Mouse (Mus musculus) heart, embryonic 13.5 days (tissue): ENCODE data around the gene Megf8. TPM values are rescaled to one million over a fixed set of nuclear protein-coding genes. Genes with fewer than 3 reads are reported as not detected.
A peak's percentile ranks its signal among the peaks of the same experiment; 100 is the strongest.

Experiments used
- ATAC-seq: fragments of 200-750 bp; cut with Nextera tagmentation; 2 replicates; pipeline ENCODE4 v1.8.0; 2017; ENCODE audit warnings: moderate TSS enrichment; ENCODE audit not compliant: insufficient number of reproducible peaks, low FRiP score, low TSS enrichment; ENCODE audit errors: extremely low read depth
- H3K27ac ChIP-seq: fragments of 300-500 bp; sonication (generic); replicated peaks from 2 replicates; pipeline ENCODE4 v1.5.1; 2015; ENCODE audit warnings: moderate library complexity, mild to moderate bottlenecking, inconsistent platforms
- H3K27me3 ChIP-seq: fragments of 300-500 bp; sonication (generic); replicated peaks from 2 replicates; pipeline ENCODE4 v1.6.1; 2015; ENCODE audit warnings: mild to moderate bottlenecking, inconsistent platforms
- H3K36me3 ChIP-seq: fragments of 300-500 bp; sonication (generic); 2 replicates; pipeline ENCODE4 v1.6.1; 2015; ENCODE audit warnings: mild to moderate bottlenecking, inconsistent platforms
- H3K4me1 ChIP-seq: fragments of 300-500 bp; sonication (generic); 2 replicates; pipeline ENCODE4 v1.6.1; 2015; ENCODE audit warnings: inconsistent platforms
- H3K4me2 ChIP-seq: fragments of 300-500 bp; sonication (generic); 2 replicates; pipeline ENCODE4 v1.6.1; 2015; ENCODE audit warnings: inconsistent platforms, mild to moderate bottlenecking, moderate library complexity
- H3K4me3 ChIP-seq: fragments of 300-500 bp; sonication (generic); 2 replicates; pipeline ENCODE4 v1.5.1; 2015; ENCODE audit warnings: moderate library complexity, mild to moderate bottlenecking, inconsistent platforms
- H3K9ac ChIP-seq: fragments of 300-500 bp; sonication (generic); 2 replicates; pipeline ENCODE4 v1.6.1; 2015; ENCODE audit warnings: inconsistent platforms, mild to moderate bottlenecking, moderate library complexity
- H3K9me3 ChIP-seq: fragments of 300-500 bp; sonication (generic); 2 replicates; pipeline ENCODE4 v1.6.1; 2016; ENCODE audit warnings: inconsistent platforms
- WGBS: fragments of 180-500 bp; shearing (Covaris S2); methylation state at CpG from one replicate; pipeline ENCODE4 v1.1.7; 2015; ENCODE audit warnings: mixed read lengths; 5-methylcytosine and 5-hydroxymethylcytosine counted together
- polyA plus RNA-seq: library from polyadenylated mRNA; unstranded; fragments of >200 nt; fragmentation: Nextera tagmentation; extraction: Ambion mirVana; gene quantifications from 2 replicates; pipeline ENCODE4 v1.2.1, GENCODE M21; 2015

Gene Megf8
- polyA plus RNA-seq, 1 experiment from 2014 or later: 7.5 TPM

DNA sequence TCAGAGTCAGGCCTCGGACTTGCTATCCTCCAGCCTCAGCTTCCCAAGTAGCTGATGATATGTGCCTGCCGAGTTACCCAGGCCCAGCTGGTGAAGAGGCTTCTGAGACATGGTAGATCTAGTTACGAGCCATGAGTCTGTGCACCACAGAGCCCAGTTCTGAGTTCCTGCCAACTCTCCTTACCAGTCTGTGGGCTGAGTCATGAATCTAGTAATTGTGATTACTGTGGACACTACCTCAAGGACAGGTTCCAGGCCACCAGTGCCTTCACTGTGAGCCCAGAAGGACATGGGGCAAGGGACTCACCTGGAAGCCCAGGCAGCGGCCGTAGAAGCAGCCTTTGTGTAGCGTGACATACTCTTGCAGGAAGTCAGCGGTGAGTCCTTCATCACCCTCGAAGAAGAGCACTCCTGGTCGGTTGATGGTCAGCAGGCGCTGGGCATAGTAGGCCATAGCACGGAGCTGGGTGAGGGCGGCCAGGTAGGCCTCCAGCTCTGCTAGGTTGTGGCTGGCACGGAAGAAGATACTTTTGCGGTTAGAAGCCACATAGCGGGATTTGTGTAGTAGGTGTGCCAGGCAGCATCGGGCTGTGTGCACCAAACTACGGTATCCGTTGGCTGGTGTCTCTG, 71.0 kb downstream of the Megf8 start:
- no peaks in the 10 kb centered on the region for H3K9me3 ChIP-seq
- ATAC-seq: no peak
- H3K27ac ChIP-seq: no peak overlapping the region
- no peaks in the 10 kb centered on the region for H3K27me3 ChIP-seq
- H3K36me3 ChIP-seq: peaks cover 41% of the 10 kb centered on the region
- H3K4me2 ChIP-seq: no peak overlapping the region
- 89% methylated on average over 18 of the region's 18 CpGs for WGBS
- H3K4me3 ChIP-seq: no peak overlapping the region
- peaks cover 44% of the 10 kb centered on the region for H3K4me1 ChIP-seq
- no peak overlapping the region for H3K9ac ChIP-seq

DNA sequence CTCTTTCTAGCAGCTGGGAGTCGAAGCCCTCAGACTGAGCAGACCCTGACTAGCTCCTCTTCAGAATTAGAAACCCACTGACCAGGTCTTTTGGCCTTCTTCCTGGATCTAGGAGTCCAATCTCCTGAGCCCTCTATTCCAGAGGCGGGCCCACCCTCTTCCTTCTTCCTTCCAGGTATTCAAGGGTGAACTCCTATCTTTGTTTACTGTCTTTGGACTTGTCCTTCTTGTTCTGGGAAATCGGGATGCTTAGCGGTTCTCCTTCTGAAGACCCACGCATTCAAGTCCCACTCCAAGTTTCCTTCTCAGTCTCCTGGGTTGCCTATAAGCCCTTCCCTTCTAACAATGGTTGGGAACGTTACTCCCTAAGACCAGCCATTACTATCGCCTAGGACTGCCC, 72.0 kb downstream of the Megf8 start:
- no peak overlapping the region for H3K4me3 ChIP-seq
- no peaks in the 10 kb centered on the region for H3K27me3 ChIP-seq
- H3K4me2 ChIP-seq: no peak overlapping the region
- no peak overlapping the region for H3K27ac ChIP-seq
- no peak for ATAC-seq
- WGBS: 76% methylated on average over 7 of the region's 7 CpGs
- H3K36me3 ChIP-seq: peaks cover 32% of the 10 kb centered on the region
- no peaks in the 10 kb centered on the region for H3K9me3 ChIP-seq
- no peak overlapping the region for H3K9ac ChIP-seq
- H3K4me1 ChIP-seq: peaks cover 48% of the 10 kb centered on the region

DNA sequence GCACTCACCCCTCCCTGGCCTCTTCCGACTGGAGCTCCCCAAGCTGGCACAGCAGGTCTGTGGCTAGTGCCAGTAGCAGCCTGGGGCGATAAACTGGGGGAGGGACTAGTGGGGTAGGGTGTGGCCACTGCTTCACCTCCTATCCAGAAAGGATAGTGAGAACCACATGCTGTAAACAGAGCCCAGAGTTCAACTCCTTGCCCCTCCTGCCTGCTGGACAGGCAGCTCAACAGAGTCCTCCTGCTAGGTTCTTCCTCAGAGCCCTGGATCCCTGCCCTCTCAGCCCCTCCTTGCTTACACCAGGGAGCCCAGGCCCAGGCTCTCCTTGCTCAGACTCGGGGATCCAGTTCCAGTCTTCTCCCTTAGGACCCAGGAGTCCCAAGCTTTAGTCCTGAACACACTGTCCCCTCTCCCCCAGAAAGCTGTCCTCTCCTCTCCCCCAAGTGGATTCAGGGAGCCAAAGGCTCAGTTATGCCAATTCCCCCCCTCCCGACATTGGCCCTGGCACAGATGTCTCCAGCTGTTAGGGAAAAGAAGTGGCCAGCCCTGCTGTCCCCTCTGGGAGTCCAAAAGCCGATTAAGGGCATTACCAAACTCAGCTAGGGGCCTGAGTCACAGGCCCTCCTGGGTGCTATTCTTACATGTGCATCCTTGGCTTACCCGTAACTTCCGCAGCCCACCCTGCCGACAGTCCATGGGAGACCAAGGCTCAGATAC, 73.2 kb downstream of the Megf8 start:
- WGBS: 41% methylated on average over 8 of the region's 8 CpGs
- Histone ChIP-seq H3K9ac (peak overlapping the region; percentile 52), H3K27me3 (no peaks in the 10 kb centered on the region), H3K4me2 (no peak overlapping the region), H3K4me3 (no peak overlapping the region), H3K27ac (no peak overlapping the region; the same call in 1 of the 2 replicates), H3K4me1 (peaks cover 57% of the 10 kb centered on the region), H3K9me3 (no peaks in the 10 kb centered on the region), H3K36me3 (peaks cover 19% of the 10 kb centered on the region)
- no peak for ATAC-seq

DNA sequence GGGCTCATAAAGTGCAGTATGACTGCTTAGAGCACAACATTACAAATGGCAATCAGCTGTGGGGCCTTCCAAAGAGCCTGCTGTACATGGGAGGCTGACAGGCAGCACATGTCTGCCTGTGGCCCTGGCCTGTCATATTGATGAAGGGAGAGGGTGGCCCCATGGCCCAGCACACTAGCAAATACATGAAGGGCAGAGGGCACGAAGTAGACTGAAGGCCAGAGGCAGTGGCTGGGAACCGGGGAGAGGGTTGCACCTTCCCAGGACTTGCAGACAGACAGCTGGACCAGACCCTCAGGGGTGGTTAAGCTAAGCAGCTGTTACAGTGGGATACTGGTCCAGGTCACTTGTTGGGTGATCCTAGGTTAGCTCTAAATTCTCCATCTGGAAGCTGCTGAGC, 74.0 kb downstream of the Megf8 start:
- Histone ChIP-seq H3K9ac (peak overlapping the region; percentile 52; the same call in 1 of the 2 replicates), H3K27ac (no peak overlapping the region), H3K4me1 (peaks cover 49% of the 10 kb centered on the region), H3K9me3 (no peaks in the 10 kb centered on the region), H3K4me3 (no peak overlapping the region), H3K36me3 (peaks cover 15% of the 10 kb centered on the region), H3K27me3 (no peaks in the 10 kb centered on the region), H3K4me2 (no peak overlapping the region)
- 64% methylated on average over 2 of the region's 2 CpGs for WGBS
- no peak for ATAC-seq

DNA sequence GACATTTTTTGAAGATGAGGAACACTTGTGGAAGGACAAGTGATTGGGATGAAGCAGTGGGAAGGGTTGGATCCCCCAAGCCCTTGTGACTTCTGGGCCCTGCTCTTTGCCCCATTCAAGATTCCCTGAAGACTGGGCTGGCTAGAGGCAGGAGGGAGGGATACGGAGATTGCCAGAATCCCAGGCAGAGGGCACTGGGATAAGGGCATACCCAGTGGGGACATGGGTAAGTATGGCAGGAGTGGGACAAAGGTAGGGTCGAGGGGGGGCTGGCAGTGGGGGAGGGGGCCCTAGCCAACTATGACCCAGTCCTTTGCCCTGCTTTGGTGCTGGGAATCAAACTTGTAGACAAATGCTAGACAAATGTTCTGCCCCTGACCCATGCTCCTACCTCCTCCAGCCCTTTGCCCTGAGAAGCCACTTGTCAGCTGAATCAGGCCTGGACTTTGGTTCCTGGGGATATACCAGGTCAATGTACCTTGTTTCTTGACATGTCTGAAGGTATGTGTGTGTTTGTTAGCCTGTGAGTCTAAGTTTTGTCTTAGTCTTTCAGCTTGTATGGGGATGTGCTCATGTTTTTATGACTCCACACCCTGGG, 75.0 kb downstream of the Megf8 start:
- peaks cover 45% of the 10 kb centered on the region for H3K4me1 ChIP-seq
- WGBS: 69% methylated on average over 2 of the region's 2 CpGs
- no peak for ATAC-seq

DNA sequence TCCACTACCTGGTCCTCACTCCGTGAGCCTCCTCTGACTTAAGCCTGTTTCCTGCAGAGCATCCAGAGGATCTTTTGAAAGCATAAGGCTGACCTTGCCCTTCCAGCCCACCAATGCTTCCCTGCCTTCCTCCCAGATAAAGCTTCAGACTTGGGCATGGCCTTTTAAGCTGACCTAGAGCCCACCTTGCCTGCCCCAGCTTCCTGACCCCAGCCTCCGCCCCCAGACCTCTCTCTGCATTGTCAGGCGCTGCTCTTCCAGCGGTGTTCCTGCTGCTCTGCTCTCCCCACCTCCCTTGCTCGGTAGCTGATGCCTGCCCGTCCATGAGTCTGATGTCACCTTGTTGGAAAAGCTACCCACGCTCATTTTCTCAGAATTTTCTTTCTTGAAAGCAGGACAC, 75.9 kb downstream of the Megf8 start:
- Histone ChIP-seq H3K9ac (0 out of 2 replicates have a peak overlapping the region, but pooled peaks have one; percentile 87), H3K4me3 (no peak overlapping the region), H3K27me3 (no peaks in the 10 kb centered on the region), H3K36me3 (peaks cover 5% of the 10 kb centered on the region), H3K4me1 (peaks cover 42% of the 10 kb centered on the region), H3K4me2 (no peak overlapping the region), H3K27ac (no peak overlapping the region), H3K9me3 (no peaks in the 10 kb centered on the region)
- no peak for ATAC-seq
- WGBS: 54% methylated on average over 7 of the region's 7 CpGs

More for the DNA sequence above, 75.0 kb downstream of the Megf8 start:
- H3K4me2 ChIP-seq: no peak overlapping the region
- H3K27ac ChIP-seq: no peak overlapping the region
- H3K9me3 ChIP-seq: no peaks in the 10 kb centered on the region
- H3K9ac ChIP-seq: no peak overlapping the region
- no peak overlapping the region for H3K4me3 ChIP-seq
- no peaks in the 10 kb centered on the region for H3K27me3 ChIP-seq
- peaks cover 14% of the 10 kb centered on the region for H3K36me3 ChIP-seq

DNA sequence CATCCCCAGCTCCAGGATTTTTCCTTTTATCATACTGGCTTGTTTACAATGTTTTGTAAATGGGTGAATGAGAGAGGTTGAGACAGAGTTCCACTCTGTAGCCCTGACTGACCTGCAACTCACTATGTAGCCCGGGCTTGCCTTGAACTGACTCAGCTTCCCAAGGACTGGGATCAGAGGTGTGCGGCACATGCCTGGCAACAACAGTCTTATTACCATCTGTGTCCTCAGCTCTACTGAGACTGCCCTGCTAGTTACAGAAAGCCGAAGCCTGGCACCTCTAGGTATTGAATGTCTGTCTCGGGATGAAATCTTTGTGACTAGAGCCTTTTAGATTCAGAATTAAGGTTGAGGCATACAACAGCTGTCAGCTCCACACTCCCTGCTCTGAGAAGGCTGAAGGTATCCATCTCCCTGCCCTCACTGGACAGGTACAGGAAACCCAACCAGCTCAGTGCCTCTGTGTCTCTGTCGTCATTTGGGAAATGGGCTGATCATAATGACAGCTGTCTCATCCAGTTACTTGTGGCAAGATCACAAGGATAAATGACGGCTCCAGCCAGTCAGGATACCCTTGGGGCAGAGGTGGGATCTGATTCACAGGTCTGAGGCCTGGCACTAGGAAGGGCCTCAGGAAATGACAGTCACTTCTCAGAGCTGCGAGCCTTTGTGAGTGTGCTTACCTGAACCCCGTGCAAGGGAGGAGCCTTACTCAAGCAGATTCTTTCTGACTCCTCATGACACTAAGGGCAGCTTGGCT, 76.7 kb downstream of the Megf8 start:
- Histone ChIP-seq H3K4me3 (peak overlapping the region; percentile 70; the same call in 1 of the 2 replicates), H3K9ac (peak overlapping the region; percentile 87), H3K27me3 (no peaks in the 10 kb centered on the region), H3K9me3 (no peaks in the 10 kb centered on the region), H3K36me3 (no peaks in the 10 kb centered on the region), H3K4me1 (peaks cover 42% of the 10 kb centered on the region), H3K4me2 (peak overlapping the region; percentile 90), H3K27ac (no peak overlapping the region)
- no peak for ATAC-seq
- 71% methylated on average over 8 of the region's 8 CpGs for WGBS

DNA sequence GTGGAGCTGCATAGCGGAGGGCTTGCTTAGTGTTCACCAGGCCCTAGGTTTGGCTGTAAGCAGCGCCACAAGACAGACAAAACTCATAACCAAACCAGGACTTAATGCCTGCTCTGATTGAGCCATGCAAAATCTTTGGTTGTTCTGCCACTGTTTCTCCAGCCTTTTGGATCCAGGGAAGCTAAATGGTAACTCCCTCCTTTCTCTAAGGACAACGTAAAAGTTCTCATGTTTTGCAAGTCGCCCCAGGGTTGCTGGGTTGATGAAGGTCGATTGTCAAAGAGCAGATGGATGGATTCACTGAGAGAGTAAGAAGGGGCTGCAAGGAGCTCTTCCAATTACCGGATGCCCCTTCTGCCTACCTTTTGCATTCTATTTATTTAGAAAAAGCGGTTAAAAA, 77.8 kb downstream of the Megf8 start:
- Histone ChIP-seq H3K4me1 (peaks cover 35% of the 10 kb centered on the region), H3K27ac (no peak overlapping the region; the same call in 1 of the 2 replicates), H3K4me2 (peak overlapping the region; percentile 90), H3K27me3 (no peaks in the 10 kb centered on the region), H3K9ac (peak overlapping the region; percentile 87), H3K9me3 (no peaks in the 10 kb centered on the region), H3K4me3 (peak overlapping the region; percentile 70), H3K36me3 (no peaks in the 10 kb centered on the region)
- 18% methylated on average over 7 of the region's 7 CpGs for WGBS
- ATAC-seq: no peak

DNA sequence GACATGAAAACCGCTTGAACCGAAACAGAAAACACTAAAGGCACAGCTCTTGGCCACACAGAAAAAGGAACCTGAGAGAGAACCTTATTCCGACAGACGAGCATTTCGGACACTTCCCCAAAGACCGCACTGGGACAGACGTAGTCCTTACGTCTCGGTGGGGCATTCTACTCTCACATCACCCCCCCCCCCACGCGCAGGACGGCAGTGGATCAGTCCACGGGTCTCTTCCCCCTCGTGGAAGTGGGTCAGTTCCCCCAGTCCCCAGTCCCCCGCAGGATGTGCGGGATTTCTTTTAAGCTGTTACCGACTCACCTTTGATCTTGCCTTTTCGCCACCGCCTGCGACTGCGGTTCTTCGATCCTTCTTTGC, 78.2 kb downstream of the Megf8 start:
- under 1% methylated on average over 22 of the region's 22 CpGs for WGBS
- peak overlapping the region; percentile 87 for H3K9ac ChIP-seq
- H3K9me3 ChIP-seq: no peaks in the 10 kb centered on the region
- peaks cover 31% of the 10 kb centered on the region for H3K4me1 ChIP-seq
- ATAC-seq: no peak
- peak overlapping the region; percentile 29; the same call in 1 of the 2 replicates for H3K27ac ChIP-seq
- H3K36me3 ChIP-seq: no peaks in the 10 kb centered on the region
- H3K27me3 ChIP-seq: no peaks in the 10 kb centered on the region
- peak overlapping the region; percentile 90 for H3K4me2 ChIP-seq
- H3K4me3 ChIP-seq: peak overlapping the region; percentile 70

DNA sequence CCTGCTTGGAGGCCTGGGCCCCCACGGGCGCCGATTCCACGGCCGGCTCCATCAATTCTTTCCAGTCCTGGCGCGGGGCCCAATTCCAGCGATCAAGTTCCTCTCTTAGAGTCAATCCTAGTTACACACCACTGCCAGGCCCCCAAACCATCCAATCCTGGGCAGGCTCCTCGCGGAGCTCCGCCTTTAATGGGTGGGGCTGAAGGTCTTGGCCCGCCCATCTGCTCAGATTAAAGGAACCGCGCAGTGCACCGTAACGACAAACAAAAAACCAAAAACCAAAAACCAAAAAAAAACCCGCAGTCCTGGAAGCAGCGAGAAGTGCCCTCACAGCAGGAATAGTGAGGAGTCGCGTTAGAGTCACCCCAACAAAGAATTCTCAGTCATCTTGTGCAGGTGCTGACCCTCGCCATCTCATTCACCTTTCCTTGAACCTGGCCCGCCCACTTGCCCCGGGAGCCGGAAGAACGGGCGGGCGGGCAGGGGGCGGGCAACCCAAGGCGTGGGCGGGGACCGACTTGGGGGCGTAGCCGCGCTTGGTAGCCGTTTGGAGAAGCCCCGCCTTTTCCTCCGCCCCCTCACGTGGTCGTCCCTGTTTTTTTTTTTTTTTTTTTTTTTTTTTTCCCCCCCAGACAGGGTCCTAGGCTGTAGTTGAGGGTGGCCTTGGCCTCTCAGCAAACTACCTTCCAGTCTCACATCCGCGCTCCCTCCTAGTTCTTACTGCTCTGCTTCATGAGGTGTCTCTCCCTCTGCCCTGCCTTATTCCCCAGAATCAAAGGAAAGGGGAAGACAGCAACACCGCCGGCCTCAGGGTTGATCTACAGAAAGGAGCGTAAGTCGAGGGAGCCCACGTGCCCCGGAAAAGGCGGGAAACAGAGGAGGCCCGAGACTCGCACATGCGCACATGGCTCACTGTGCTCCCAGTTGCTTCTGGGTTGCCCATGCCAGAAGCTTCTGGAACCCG, 78.9 kb downstream of the Megf8 start:
- Histone ChIP-seq H3K4me3 (peak overlapping the region; percentile 70), H3K27me3 (no peaks in the 10 kb centered on the region), H3K9ac (peak overlapping the region; percentile 87), H3K4me1 (peaks cover 24% of the 10 kb centered on the region), H3K4me2 (peak overlapping the region; percentile 90), H3K36me3 (no peaks in the 10 kb centered on the region), H3K27ac (peak overlapping the region; percentile 61), H3K9me3 (no peaks in the 10 kb centered on the region)
- WGBS: 6% methylated on average over 51 of the region's 52 CpGs
- ATAC-seq: peak; percentile 92
